Mouse (Mus musculus) MEL (cell line): ENCODE results near the gene Cd70. TPM values are rescaled to one million over a fixed set of nuclear protein-coding genes. Genes with fewer than 3 reads are reported as not detected.

Experiments used
- DNase-seq: peaks from one replicate; pipeline ENCODE4 v3.0.0; 2011; ENCODE audit warnings: low read depth, low spot score
- H3K27ac ChIP-seq: 2 replicates; pipeline ENCODE4 v1.5.1; 2012; ENCODE audit warnings: low read depth, mild to moderate bottlenecking, control low read depth, low read length, moderate library complexity; ENCODE audit not compliant: control insufficient read depth
- H3K27me3 ChIP-seq, 2 experiments: fragments of 150-350 bp in 1 of 2; sonication (generic) in 1 of 2; 2 replicates each; pipeline ENCODE4 v1.6.1; 2012; ENCODE audit warnings: low read length in 2 of 2, mild to moderate bottlenecking in 2 of 2, improper control_type of control experiment in 1 of 2, moderate library complexity in 1 of 2; ENCODE audit not compliant: insufficient read depth in 2 of 2, control insufficient read depth in 1 of 2
- H3K36me3 ChIP-seq, 2 experiments: 2 replicates each; pipeline ENCODE4 v1.6.1; 2012 to 2014; ENCODE audit warnings: low read length in 2 of 2, improper control_type of control experiment in 1 of 2, inconsistent platforms in 1 of 2, mild to moderate bottlenecking in 1 of 2; ENCODE audit not compliant: insufficient read depth in 2 of 2, control insufficient read depth in 1 of 2
- H3K4me1 ChIP-seq, 2 experiments: fragments of 150-350 bp in 1 of 2; sonication (generic) in 1 of 2; 2 replicates each; pipeline ENCODE4 v1.6.1; 2012; ENCODE audit warnings: low read length in 2 of 2, improper control_type of control experiment in 1 of 2, mild to moderate bottlenecking in 1 of 2; ENCODE audit not compliant: insufficient read depth in 2 of 2, control insufficient read depth in 1 of 2
- H3K4me3 ChIP-seq, 2 experiments: fragments of 150-350 bp in 1 of 2; sonication (generic) in 1 of 2; 2 replicates each; pipeline ENCODE4 v1.5.1; 2012; ENCODE audit warnings: low read depth in 2 of 2, low read length in 2 of 2, mild to moderate bottlenecking in 2 of 2, moderate library complexity in 2 of 2, control low read depth in 1 of 2, improper control_type of control experiment in 1 of 2; ENCODE audit not compliant: control insufficient read depth in 1 of 2, insufficient read depth in 1 of 2
- H3K79me2 ChIP-seq: 2 replicates; pipeline ENCODE4 v1.6.1; 2012; ENCODE audit warnings: mild to moderate bottlenecking, low read length, moderate library complexity; ENCODE audit not compliant: control insufficient read depth, poor library complexity, insufficient read depth
- H3K9ac ChIP-seq: 2 replicates; pipeline ENCODE4 v1.6.1; 2012; ENCODE audit warnings: low read depth, mild to moderate bottlenecking, control low read depth, low read length, moderate library complexity; ENCODE audit not compliant: control insufficient read depth, poor library complexity, severe bottlenecking
- H3K9me3 ChIP-seq: fragments of 150-350 bp; sonication (generic); replicated peaks from 2 replicates; pipeline ENCODE4 v1.6.1; 2012; ENCODE audit warnings: mild to moderate bottlenecking, low read length, improper control_type of control experiment, moderate library complexity; ENCODE audit not compliant: insufficient read depth
- CTCF ChIP-seq, 3 experiments: IDR thresholded peaks in 2 of 3; conservative IDR thresholded peaks in 1 of 3; 2 replicates each; pipeline ENCODE4 v1.5.1; 2011 to 2012; ENCODE audit warnings: low read length in 3 of 3, low read depth in 2 of 3, mild to moderate bottlenecking in 2 of 3, improper control_type of control experiment in 1 of 3, inconsistent platforms in 1 of 3, mixed read lengths in 1 of 3, moderate library complexity in 1 of 3; ENCODE audit not compliant: control insufficient read depth in 1 of 3, insufficient read depth in 1 of 3, poor library complexity in 1 of 3, severe bottlenecking in 1 of 3
- E2F4 ChIP-seq: IDR thresholded peaks from 2 replicates; pipeline ENCODE4 v1.6.1; 2011; ENCODE audit warnings: low read depth, low read length, improper control_type of control experiment, borderline replicate concordance
- ELF1 ChIP-seq: IDR thresholded peaks from 2 replicates; pipeline ENCODE4 v1.6.1; 2014; ENCODE audit warnings: low read depth, mild to moderate bottlenecking, inconsistent platforms, low read length, improper control_type of control experiment, moderate library complexity
- GATA1 ChIP-seq: IDR thresholded peaks from 2 replicates; pipeline ENCODE4 v1.6.1; 2011; ENCODE audit warnings: low read depth, low read length, improper control_type of control experiment
- JUND ChIP-seq: IDR thresholded peaks from 2 replicates; pipeline ENCODE4 v1.6.1; 2011; ENCODE audit warnings: low read depth, mild to moderate bottlenecking, improper control_type of control experiment, low read length
- MYB ChIP-seq: IDR thresholded peaks from 2 replicates; pipeline ENCODE4 v1.6.1; 2011; ENCODE audit warnings: mild to moderate bottlenecking, low read depth, low read length, improper control_type of control experiment
- MYC ChIP-seq: IDR thresholded peaks from 2 replicates; pipeline ENCODE4 v1.6.1; 2011; ENCODE audit warnings: low read depth, mild to moderate bottlenecking, low read length, improper control_type of control experiment, moderate library complexity
- NELFE ChIP-seq: IDR thresholded peaks from 2 replicates; pipeline ENCODE4 v1.6.1; 2011; ENCODE audit warnings: low read depth, low read length, improper control_type of control experiment
- NRF1 ChIP-seq: IDR thresholded peaks from 2 replicates; pipeline ENCODE4 v1.6.1; 2014; ENCODE audit warnings: low read depth, mild to moderate bottlenecking, inconsistent platforms, low read length, improper control_type of control experiment, moderate library complexity; ENCODE audit not compliant: poor library complexity, insufficient read depth, severe bottlenecking
- POLR2A ChIP-seq, 2 experiments: IDR thresholded peaks; 2 replicates each; pipeline ENCODE4 v1.6.1; 2011 to 2012; ENCODE audit warnings: low read length in 2 of 2, mild to moderate bottlenecking in 2 of 2, control low read depth in 1 of 2, improper control_type of control experiment in 1 of 2, low read depth in 1 of 2, moderate library complexity in 1 of 2; ENCODE audit not compliant: control insufficient read depth in 1 of 2, insufficient read depth in 1 of 2, poor library complexity in 1 of 2
- POLR2AphosphoS2 ChIP-seq: IDR thresholded peaks from 2 replicates; pipeline ENCODE4 v1.6.1; 2011; ENCODE audit warnings: low read length, improper control_type of control experiment
- POLR2AphosphoS5 ChIP-seq: IDR thresholded peaks from 2 replicates; pipeline ENCODE4 v1.6.1; 2012; ENCODE audit warnings: low read depth, borderline replicate concordance, mild to moderate bottlenecking, inconsistent platforms, low read length, moderate library complexity, mixed read lengths
- SIN3A ChIP-seq: IDR thresholded peaks from 2 replicates; pipeline ENCODE4 v1.6.1; 2012; ENCODE audit warnings: low read length, improper control_type of control experiment, inconsistent platforms
- TAL1 ChIP-seq: IDR thresholded peaks from 2 replicates; pipeline ENCODE4 v1.6.1; 2012; ENCODE audit warnings: mild to moderate bottlenecking, inconsistent platforms, low read length, moderate library complexity, mixed read lengths
- UBTF ChIP-seq: IDR thresholded peaks from 2 replicates; pipeline ENCODE4 v1.6.1; 2012; ENCODE audit warnings: low read depth, mild to moderate bottlenecking, inconsistent platforms, low read length, improper control_type of control experiment, moderate library complexity, borderline replicate concordance; ENCODE audit not compliant: insufficient read depth
- ZC3H11A ChIP-seq: IDR thresholded peaks from 2 replicates; pipeline ENCODE4 v1.6.1; 2012; ENCODE audit warnings: low read depth, mild to moderate bottlenecking, inconsistent platforms, low read length, improper control_type of control experiment
- polyA plus RNA-seq, 2 experiments: library from polyadenylated mRNA; stranded (reverse) in 1 of 2; unstranded in 1 of 2; fragments of >175 nt in 1 of 2; fragments of >200 nt in 1 of 2; gene quantifications; 2 replicates each; pipeline versions ENCODE4 v1.2.1 to v1.2.4; 2012; ENCODE audit warnings: low replicate concordance in 2 of 2, low read depth in 1 of 2; ENCODE audit not compliant: insufficient read length in 2 of 2, insufficient read depth in 1 of 2, missing spikeins in 1 of 2
- total RNA-seq: library from RNA; depleted of rRNA; stranded (reverse); fragments of 300-350 nt; gene quantifications from 2 replicates; pipeline ENCODE4 v1.2.3, GENCODE M21; 2012

The Cd70 gene
- total and polyA plus RNA-seq, 3 experiments, result not detected

DNA sequence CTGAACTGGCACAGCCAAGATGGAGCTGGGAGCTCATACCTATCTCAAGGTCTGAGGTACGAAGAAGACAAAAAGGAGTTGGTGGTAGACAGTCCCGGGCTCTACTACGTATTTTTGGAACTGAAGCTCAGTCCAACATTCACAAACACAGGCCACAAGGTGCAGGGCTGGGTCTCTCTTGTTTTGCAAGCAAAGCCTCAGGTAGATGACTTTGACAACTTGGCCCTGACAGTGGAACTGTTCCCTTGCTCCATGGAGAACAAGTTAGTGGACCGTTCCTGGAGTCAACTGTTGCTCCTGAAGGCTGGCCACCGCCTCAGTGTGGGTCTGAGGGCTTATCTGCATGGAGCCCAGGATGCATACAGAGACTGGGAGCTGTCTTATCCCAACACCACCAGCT is 42.5 kb downstream of the Cd70 start:
- H3K36me3 ChIP-seq, result peaks cover 0 to 25% of the 10 kb centered on the region in 2 experiments; a peak in 2 of 4 replicates
- H3K4me1 ChIP-seq, result peaks cover 2 to 31% of the 10 kb centered on the region in 2 experiments
- no peaks in the 10 kb centered on the region for H3K79me2 ChIP-seq
- DNase-seq, result no peak
- H3K9ac ChIP-seq, result no peak overlapping the region
- TF ChIP-seq JUND, result no peak
- TF ChIP-seq SIN3A, result no peak
- no peak for TF ChIP-seq TAL1
- no peak for TF ChIP-seq E2F4
- H3K27ac ChIP-seq, result no peak overlapping the region
- no peaks in the 10 kb centered on the region for H3K27me3 ChIP-seq
- no peaks in the 10 kb centered on the region for H3K9me3 ChIP-seq
- no peak overlapping the region for H3K4me3 ChIP-seq

DNA sequence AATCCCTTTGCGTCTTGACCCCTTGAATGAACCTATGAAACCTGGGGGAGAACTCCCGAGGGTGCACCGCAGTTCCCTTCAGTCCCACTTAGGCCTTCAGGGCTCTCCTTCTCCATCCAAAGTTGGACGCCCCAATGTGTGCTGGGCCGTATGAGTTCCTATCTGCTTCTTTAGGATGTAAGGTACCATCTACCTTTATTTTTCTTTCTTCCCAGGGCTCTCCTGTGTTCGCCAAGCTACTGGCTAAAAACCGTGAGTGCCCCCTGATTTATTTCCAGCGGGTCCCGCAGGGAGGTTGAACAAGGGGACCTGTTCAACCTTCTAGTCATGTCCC is 43.6 kb downstream of the Cd70 start:
- Histone ChIP-seq H3K9ac (no peak overlapping the region), H3K4me3 (peak overlapping the region; percentile 23 to 67; a peak in 3 of 4 replicates), H3K27me3 (no peaks in the 10 kb centered on the region), H3K4me1 (peaks cover 2 to 31% of the 10 kb centered on the region in 2 experiments), H3K9me3 (no peaks in the 10 kb centered on the region), H3K27ac (no peak overlapping the region), H3K36me3 (peaks cover 0 to 25% of the 10 kb centered on the region in 2 experiments; a peak in 2 of 4 replicates), H3K79me2 (no peaks in the 10 kb centered on the region)
- DNase-seq, result no peak
- TF ChIP-seq MYC, result no peak
- no peak for TF ChIP-seq ELF1

DNA sequence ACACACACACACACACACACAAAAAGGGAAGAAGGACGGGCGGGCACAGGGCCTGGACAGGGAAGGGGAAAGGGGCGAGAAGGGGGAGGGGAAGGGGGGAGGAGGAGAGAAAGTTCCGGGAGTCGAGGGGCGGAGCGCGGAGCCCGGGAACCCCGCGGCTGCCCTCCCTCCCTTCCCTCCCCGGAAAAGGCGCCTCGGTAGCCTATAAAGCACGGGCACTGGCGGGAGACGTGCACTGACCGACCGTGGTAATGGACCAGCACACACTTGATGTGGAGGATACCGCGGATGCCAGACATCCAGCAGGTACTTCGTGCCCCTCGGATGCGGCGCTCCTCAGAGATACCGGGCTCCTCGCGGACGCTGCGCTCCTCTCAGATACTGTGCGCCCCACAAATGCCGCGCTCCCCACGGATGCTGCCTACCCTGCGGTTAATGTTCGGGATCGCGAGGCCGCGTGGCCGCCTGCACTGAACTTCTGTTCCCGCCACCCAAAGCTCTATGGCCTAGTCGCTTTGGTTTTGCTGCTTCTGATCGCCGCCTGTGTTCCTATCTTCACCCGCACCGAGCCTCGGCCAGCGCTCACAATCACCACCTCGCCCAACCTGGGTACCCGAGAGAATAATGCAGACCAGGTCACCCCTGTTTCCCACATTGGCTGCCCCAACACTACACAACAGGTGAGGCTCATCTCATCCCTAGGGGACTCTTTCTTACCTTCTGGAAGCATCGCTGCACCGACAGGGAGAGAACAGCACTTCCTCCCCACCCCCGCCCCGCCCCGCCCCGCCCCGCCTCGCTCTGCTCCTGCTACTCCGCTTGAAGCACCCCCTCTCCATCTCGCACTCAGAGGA is 44.2 kb downstream of the Cd70 start, which contains the start of gene Tnfsf9:
Gene Tnfsf9 (plus strand): TSS at position 145 of the 854 bp plus-strand sequence.
- Histone ChIP-seq H3K9ac (peak within 1 kb of the TSS; percentile 63), H3K4me1 (peaks cover 2 to 31% of the 10 kb centered on the region in 2 experiments), H3K4me3 (peak within 1 kb of the TSS; percentile 67 to 96), H3K9me3 (no peaks in the 10 kb centered on the region), H3K27me3 (no peaks in the 10 kb centered on the region), H3K79me2 (no peaks in the 10 kb centered on the region), H3K36me3 (peaks cover 0 to 23% of the 10 kb centered on the region in 2 experiments; a peak in 2 of 4 replicates), H3K27ac (peak within 1 kb of the TSS; percentile 44)
- peak; percentile 65 for DNase-seq
- TF ChIP-seq POLR2AphosphoS2 (no peak), UBTF (0 out of 2 replicates have a peak, but pooled peaks have one; percentile 49), NELFE (peak; percentile 23; the same call in 1 of the 2 replicates), SIN3A (peak; percentile 23; the same call in 1 of the 2 replicates), ZC3H11A (no peak), ELF1 (peak; percentile 49; the same call in 1 of the 2 replicates), CTCF (IDR thresholded peaks at IDR 0.05 in 2 of 3, conservative IDR thresholded peaks at IDR 0.05 in 1 of 3; ENCODE audit: control insufficient read depth in 1 of 3, insufficient read depth in 1 of 3, low read depth in 2 of 3, low read length in 3 of 3, poor library complexity in 1 of 3, severe bottlenecking in 1 of 3) (no peak), MYC (0 out of 2 replicates have a peak, but pooled peaks have one; percentile 23), GATA1 (no peak), POLR2AphosphoS5 (no peak), NRF1 (no peak), MYB (no peak), POLR2A (IDR thresholded peaks at IDR 0.05; ENCODE audit: control insufficient read depth in 1 of 2, insufficient read depth in 1 of 2, low read depth in 1 of 2, low read length in 2 of 2, poor library complexity in 1 of 2) (peak in 1 of 2 experiments; percentile 47; a peak in 1 of 4 replicates)
